Mouse (Mus musculus): ENCODE measurements at regions not wholly inside any gene's neighbourhood (a gene's known extent, or its start where the extent isn't known, plus 50 kb on each side); places are given as distances from the start of the nearest gene placed in this dataset.

DNA sequence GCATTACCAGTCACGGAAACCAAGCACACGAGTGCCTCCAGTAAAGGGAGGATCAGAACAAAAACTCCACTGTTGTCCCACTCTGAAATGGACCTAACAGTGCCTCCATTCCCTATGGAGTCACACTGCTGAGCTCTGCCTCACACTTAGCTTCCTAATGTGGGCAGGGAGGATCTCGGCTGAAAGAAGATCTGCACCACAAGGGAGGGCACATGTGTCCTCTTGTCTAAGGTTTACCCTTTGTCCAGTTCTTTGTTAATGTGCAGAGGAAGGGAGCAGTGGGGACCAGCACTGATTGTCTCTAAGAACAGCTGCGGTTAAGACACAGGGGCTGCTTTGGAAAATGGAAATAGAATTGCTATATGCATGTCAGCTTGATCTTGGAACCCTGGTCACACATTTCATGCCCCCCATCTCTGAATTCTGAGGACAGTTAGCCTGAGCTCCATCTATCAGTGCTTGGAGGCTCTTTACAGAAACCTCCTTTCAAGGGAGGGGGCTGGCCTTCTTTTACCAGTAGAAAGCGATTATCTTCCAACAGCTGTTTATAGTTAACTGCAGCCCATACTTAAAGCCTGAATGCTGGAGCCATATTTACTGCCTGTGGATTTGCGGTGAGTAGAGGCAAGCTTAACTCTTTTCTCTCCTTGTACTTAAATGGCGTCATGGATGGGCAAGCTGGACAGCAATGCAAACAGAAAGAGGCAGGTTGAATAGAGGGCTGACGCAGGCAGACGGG, 485.5 kb upstream of the Cdh11 start:
- no peak for DNase-seq (ENCODE audit: low read depth)

DNA sequence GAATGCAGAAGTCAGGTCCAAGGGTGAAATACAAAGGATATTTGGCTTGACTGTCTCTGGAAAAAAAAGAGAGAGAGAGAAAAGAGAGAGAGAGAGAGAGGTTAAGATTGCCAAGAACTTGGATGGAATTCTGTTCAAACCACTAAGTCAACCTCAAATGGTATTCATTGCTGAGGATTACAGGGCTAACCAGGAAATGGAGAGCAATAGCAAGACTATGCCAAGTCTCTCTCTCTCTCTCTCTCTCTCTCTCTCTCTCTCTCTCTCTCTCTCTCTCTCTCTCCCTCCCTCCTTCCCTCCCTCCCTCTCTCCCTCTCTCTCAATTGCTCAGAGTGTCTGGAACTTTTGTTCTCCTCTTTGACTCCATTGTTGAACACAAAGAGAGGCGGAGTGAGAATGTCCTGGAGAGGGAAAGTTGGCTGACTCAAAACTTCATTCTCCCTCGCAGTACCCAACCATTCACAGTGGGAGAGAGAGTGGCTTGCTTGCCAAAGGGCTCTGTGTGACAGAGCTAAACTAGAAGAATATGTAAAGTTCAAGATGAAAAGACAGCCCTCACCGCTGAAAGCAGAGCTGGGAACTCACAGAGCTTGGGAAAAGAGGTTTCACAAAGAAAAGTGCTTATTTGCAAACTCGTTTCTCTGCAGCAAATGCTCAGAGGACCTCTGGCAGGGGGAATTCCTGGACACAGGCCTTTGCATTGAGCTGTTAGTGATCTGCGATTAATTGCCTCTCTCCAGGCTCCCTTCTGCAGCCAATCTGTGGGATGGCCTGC, 487.1 kb upstream of the Cdh11 start:
- DNase-seq (ENCODE audit: low read depth), result no peak

DNA sequence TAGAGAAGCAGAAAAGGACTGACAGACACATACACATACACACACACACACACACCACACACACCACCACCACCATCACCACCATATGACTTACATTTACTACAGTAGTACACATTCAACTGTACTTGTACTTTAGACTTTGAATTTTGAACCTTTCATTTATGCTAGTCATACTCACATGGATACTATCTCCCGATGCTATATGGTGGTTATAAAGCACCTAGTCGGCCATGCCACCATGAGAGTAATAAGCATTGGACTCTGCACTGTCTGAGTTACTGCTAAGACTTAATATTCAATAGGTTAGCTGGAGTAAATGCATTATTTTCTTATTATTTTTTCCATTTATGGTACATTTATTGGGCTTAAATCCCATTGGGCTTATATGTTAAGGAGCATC, 488.0 kb upstream of the Cdh11 start:
- DNase-seq (ENCODE audit: low read depth), result no peak

DNA sequence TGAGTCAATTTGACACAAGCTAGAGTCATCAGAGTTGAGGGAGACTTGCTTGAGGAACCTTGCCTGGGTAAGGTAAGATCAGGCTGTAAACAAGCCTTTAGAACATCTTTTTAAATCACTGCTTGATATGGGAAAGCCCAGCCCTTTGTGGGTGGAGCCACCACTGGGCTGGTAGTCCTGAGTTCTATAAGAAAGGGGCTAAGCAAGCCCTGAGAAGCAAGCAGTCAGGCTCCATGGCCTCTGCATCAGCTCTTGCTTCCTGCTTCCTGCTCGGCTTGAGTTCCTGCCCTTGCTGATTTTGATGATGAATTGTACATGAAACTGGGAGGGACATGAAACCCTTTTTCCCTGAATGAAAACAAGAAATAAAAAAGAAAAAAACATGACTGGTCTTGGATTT, 496.4 kb upstream of the Cdh11 start:
- no peak for DNase-seq (ENCODE audit: low read depth)

DNA sequence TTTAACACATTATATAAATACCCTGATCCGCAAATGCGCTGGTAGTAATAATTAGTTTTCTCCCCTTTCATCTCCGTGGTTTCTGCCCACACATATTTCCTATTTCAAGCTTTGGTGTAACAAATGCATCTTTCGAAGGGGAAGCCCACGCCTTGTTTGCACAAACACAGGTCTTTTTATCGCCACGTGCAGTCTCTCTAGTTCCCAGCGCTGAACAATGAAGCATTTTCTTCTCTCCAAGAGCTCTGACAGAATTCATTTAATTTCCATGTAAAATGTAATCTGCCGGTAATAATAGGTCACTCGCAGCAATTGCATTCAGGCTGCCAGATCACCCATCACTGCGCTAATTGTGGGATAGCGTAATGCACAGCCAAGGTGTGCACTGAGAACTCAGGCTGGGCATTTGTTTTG, 503.1 kb upstream of the Cdh11 start:
- no peak for DNase-seq (ENCODE audit: low read depth)

DNA sequence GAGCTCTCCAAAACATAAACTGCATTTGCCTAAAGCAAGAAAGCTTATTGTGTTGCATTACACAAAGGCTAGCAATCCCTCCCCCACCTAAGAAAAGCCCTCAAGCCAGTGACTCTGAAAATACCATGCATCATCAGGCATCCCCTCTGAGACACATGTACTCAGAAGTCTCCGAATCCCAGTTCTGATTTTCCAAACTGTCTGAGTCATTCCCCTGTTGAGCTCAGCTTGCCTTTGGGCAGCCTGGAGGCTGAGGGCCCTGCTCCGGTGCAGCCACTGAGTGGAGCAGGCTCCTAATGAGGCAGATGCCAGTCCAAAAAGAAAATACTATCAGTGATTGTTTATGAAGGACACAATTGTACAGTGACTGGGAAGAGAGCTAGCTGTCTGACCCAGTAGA, 507.5 kb upstream of the Cdh11 start:
- no peak for DNase-seq (ENCODE audit: low read depth)

DNA sequence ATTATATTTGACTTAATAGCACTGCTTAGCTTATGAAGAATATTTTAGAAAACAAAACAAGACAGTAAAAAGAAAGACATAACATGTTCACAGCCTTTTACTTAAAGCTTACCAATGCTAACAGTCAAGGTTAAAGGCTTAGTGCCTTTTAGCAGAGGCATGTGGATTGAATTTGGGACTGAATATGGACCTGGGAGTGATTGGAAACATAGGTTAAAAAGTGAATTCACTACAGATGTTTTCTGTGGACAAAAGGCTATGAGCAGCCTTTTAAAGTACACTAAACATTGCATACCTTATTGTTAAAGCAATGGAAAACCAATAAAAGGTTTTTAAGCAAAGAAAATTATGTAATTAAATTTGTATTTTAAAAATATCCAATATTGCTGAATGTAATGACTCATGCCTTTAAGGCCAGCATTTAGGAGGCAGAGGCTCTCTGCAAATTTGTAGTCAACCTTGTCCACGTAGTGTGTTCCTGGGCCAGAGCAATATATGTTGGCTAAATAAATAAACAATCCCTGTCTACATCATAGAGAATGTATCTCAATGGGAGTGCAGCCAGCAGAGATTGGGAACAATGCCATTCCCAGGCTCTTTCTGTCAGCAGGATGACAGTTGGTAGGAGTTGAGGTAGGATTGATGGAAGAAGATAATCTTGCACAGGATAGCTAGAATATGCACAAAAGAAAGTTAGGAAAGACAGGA, 521.2 kb upstream of the Cdh11 start:
- no peak for DNase-seq (ENCODE audit: low read depth)

DNA sequence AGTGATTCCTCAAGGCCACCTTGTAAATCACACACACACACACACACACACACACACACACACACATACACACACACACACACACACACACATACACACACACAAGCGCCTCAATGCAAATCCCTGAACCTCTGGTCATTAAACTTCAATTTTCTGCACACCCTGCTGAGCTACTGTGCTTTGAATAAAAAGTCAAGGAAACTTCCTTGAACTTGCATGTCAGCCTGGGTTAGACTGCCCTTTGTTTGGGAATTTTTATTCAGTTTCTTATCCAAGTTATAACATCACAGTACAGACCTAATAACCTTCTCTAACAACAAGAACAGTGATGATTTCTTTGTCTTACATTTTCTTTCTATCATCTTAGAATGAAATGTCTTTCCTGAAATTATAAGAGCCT, 528.1 kb upstream of the Cdh11 start:
- DNase-seq (ENCODE audit: low read depth), result no peak

DNA sequence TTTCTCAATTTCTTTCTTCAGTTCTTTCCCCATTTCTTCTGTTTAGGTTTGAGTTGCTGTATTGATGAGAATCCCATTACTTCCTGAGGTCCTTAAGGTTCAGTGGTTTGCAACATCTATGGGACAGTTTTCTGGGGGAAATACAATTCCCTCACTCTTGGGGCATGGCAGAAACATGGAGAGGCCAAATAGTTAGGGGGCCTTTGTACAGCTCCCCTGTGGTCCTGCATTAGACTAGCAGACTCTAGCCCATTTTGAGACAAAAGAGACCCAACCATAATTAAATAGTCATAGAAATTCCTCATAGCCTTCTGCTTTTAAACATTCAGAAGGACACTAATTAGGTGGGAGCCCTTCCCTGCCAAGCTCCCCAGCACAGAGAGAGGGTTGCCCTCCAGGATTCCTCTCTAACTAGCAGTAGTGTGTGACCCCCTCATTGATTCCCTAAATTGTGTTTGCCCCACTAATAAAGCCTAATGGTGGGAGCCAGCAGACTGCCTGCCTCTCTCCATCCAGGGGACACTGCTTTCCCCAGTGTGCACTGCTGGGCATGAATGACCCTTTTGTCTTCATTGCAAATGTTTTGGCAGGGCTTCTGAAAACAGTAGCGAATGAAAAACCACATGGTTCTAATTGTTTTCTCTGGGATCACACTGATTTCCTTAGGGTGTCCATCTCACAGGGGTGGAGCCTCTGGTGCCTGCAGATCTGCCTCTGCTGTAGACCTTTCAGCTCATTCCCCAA, 529.0 kb upstream of the Cdh11 start:
- DNase-seq (ENCODE audit: low read depth), result no peak

DNA sequence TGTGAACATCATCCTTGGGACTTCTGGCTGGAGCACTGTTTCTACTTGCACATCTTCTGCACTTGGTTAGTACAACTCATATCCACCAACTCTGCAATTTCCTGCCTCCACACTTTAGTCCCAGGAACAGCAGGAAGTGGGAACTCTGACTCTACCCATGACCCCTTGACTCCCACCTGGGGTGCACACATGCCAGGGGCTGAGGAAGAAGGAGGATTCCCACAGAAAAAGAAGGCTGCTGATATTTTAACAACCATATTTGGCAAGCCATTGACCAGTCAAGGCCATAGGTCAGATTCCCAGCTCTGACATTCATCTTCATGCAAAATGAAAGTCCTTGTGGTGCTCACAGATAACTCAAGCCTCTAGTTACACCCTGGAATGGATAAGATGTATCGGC, 530.3 kb upstream of the Cdh11 start:
- DNase-seq (ENCODE audit: low read depth), result no peak

DNA sequence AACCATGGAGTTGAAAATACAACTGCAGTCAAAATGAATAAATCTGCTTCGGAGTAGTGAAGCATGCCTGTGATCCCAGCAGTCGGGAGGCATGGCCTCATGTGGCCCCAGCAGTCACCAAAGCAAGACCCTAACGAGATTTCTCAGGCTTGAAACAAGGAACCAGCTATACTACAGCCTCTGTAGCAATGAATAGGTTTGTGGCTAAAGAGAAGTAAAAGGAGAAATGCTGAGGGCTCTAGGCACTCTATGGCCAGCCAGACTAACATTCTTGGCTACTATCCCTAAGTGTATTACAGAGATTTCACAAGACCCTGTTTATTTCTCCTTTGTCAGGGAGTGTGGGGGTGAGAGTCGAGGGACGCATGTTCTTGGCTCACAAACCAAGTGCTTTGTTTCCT, 531.2 kb upstream of the Cdh11 start:
- DNase-seq (ENCODE audit: low read depth), result no peak

DNA sequence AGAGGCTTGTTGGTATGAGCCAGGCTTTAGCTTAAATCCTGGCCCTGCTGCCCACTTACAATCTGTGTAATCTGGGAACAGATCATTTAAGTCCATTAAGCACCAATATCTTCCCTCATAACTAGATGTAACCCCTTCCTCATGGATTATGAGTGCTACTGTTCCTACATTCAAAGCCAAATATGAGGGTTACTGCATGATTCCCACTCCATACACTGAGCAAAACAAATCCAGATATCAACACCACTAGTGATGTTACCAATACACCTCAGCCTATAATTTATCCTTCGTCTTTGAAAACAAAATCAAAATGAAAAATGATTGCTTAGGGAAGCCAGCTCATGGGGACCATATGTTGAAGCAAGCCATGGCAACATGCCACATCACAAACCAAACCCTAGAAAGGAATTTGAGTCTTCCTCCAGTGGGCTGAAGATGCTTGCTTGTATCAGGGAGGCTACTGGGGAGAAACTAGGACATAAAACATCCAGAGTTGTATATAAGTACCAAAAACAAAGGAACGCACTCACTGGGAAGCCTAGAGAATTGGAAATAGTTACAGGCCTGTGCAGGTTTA, 531.8 kb upstream of the Cdh11 start:
- DNase-seq (ENCODE audit: low read depth), result no peak

DNA sequence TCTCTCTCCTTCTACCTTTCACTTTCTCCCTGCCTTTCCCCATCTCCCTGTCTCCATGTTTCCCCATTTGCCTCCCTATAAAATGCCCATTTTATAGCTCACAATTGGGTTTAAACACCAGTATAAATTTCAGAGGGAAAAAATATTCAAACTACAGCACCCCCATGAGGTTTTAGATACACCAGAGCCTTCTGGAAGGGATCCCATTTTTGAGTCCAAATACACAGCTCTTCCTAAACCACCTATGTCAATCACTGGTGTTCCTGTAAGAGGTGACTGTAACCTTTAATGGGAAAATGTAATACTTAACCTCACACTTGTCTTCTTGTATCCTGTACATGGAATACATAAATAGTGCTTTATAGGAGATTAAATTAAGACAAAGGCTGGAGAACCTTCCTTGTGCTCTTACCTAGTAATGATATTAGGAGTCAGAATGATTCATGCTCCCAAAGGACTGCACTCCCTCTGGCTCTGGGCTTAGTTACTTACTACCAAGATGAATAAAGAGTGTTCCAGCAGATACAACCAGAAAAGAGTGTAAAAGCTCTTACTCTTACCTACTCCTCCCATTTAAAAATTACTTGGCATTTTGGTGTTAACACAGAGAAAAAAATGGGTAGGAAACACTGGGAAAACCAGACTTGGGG, 538.7 kb upstream of the Cdh11 start:
- no peak for DNase-seq (ENCODE audit: low read depth)

DNA sequence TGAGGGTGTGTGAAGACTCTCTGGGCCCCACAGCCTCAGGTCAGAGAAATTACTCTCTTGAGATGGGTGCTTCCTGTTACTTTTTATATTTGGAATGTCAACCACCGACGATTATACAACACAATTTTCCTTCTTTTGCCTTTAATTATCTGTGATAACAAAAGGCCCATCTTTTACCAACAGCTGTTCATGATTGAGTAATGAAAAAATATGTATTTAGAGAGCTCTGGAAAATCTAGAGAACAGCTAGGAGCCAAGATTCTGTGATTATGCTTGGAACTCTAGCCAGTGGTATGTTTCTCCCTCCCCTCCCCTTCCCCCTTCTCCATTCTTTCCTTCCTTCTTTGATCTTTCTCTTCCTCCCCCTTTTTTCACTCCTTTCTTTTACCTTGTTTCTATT, 546.0 kb upstream of the Cdh11 start:
- DNase-seq (ENCODE audit: low read depth), result no peak

DNA sequence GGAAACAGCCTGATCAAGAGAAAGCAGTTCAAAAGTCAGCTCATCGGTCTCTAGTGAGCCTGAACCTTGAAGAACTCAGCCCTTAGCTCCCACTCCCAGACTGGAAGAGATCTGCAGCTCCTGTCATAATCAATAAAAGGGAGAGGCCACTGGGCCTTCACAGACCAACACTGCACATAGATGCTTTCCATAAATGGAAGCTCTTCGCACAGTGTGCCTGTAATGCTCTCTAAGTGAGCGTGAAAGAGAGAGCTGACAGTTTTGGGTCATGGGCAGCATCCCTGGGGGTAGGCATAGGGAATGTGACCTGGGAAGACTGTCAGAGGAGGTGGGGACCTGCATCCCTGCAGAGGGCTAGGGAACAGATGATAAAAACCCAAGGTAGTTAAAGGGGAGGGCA, 551.9 kb upstream of the Cdh11 start:
- DNase-seq (ENCODE audit: low read depth), result no peak

DNA sequence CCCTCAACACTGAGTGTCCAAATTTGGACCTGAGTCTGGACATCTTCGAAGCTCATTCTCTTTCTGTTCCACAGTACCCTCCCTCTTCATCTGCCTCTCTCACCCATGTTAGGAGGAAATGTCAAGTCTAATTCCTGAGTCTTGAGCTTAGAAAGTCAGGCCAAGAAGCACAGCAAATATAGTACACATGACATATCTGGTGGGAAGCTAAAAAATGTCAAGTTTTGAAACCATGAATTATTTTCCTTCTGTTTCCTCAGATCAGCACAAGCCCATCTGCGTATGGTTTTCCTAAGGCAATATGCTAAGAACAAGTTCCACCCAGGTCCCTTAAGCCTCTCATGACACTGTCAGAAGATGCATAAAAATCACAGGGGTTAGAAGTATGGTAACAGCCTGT, 553.6 kb upstream of the Cdh11 start:
- DNase-seq (ENCODE audit: low read depth), result no peak

DNA sequence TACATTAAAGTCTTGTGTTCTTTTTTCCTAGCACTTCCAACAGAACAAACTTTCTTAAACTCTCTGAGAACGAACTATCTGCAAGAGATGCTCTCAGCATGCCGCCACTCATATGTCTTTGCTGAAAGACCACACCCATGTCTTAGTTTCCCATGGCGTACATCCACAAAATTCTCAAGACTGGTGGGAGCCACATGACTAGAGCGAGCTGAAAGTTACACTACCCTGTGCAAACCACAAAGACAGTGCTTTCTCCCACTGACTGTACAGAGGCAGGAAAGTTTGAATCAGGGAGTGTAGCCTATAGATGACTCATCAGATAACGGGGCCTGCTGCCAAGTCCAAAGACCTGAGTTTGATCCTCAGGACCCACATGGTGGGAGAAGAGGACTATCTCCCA, 554.5 kb upstream of the Cdh11 start:
- no peak for DNase-seq (ENCODE audit: low read depth)

DNA sequence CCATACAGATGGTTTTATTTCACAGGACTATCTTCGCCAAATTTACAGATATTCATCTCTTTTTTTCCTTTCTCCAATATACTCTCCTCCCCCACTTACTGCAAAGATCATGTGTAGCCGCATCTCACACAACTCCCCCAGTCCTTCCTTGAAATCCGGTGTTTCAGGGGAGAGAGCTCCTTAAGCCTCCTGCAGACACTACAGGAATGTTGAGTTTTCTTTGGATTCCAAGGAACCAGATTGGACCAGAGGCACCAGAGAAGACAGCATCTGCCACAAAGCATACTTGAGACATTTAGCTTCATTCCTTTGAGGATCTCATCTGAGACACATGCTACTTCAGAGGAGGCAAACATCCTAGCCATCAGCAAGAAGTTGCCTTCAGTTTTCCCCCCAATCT, 558.4 kb upstream of the Cdh11 start:
- DNase-seq (ENCODE audit: low read depth), result no peak

DNA sequence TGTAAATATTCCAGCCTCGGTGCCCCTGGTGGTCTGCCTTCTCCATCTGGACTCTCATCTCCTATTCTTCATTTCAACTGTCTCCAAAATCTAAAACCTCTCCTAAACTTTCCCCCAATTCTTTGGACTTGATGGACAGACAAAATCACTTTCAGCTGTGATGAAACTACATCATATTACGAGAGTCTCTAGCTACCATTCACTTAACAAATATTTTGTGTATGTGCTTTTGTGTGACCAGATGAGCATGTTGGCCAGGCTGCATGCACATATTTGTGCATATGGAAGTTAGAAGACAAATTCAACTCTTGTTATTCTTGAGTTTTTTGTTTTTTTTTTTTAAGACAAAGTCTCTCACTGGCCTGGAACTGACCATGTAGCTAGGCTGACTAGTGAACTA, 559.4 kb upstream of the Cdh11 start:
- DNase-seq (ENCODE audit: low read depth), result no peak

DNA sequence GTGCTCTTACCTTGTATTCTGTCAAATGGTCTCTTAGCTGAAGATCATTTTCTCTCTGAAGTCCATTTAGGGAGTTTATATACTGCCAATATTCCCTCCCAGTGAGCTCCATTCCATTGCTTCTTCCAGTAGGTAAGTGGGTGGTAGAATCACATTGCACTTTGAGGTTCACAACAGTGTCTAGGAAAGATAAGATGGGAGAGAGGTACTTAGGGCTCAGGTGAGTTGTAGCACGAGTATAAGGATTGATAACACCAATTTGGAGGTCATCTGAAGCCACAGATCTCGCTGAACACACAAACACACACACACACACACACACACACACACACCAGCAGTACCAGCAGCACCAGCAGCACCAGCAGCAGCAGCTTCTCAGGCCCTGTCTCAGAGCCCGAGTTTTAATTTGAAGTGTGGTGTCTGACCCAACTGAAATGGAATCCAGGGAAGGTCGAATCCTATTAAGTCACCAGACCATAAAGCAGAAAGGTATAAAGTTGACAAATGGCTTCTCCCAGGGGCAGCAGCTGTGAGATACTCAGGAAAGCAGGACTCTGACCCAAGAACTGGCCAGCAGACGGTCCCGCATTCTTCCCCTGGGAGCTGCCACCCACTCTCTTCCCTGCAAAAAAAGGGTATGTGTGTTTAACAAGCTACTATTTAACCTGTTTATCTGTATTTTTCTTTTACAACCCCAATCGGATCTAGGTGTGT, 561.9 kb upstream of the Cdh11 start:
- DNase-seq (ENCODE audit: low read depth), result no peak

DNA sequence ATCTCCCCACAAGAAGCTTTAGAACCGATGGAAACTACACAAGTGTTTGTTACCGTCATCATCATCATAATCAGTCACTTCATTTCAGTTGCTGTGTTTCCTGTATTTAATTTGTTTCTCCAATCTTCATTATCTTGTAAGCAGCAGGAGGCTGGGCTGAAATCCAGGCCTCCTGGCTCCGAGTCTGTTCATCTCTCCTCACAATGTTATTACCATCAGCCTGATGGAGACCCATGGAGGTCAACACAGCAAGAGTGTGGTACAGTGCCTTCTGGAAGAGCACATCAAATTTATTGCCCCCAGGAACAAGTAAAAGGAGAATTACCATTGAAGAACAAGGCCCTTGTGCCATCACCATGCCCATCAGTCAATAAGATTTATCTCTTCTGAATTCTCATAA, 576.3 kb upstream of the Cdh11 start:
- no peak for DNase-seq (ENCODE audit: low read depth)

All from c-Kit-positive CD71-positive TER-119-negative erythroid progenitor cells, embryonic 14.5 days (primary cell).